Comparison of ENCODE assay signal across 22 mouse cellular contexts in genomic region chr10:43235758-43236669, GRCm38 (mm10). TPM values are rescaled to one million over a fixed set of nuclear protein-coding genes. Genes with fewer than 3 reads are reported as not detected.
DNase-seq lines count a peak whose midpoint lies in the region; ATAC-seq and TF ChIP-seq lines count a peak whose summit lies in the region.
"Had no signal": no experiment of that assay in that cellular context is flagged by ENCODE, and none has a peak within 500 bp of the region (broad histone marks: within the 10 kb centered on the region; RNA-seq: fewer than 3 reads in every experiment).

No protein-coding gene starts in this region.

- WGBS in liver, postnatal 0 days (ENCODE audit: insufficient replicate concordance): 75% methylated on average over 5 of the region's 5 CpGs
- 82% methylated on average over 5 of the region's 5 CpGs for WGBS in liver, embryonic 12.5 days (ENCODE audit: insufficient replicate concordance)
- WGBS in large intestine, adult 2 months: 82% methylated on average over 5 of the region's 5 CpGs
- WGBS in limb, embryonic 10.5 days: 93% methylated on average over 5 of the region's 5 CpGs

- H3K4me1 ChIP-seq in liver, postnatal 0 days (ENCODE audit: insufficient read depth): peaks cover 4% of the 10 kb centered on the region; the same call in 1 of the 2 replicates
- no peaks in the 10 kb centered on the region for H3K4me1 ChIP-seq in liver, embryonic 12.5 days
- H3K4me1 ChIP-seq in limb, embryonic 10.5 days: peaks cover 4% of the 10 kb centered on the region; the same call in 1 of the 2 replicates
- H3K4me1 ChIP-seq: hindbrain, embryonic 12.5 days; hindbrain, embryonic 15.5 days had no signal

- TF ChIP-seq EP300 in liver, postnatal 0 days (IDR thresholded peaks at IDR 0.05; ENCODE audit: low read depth): 0 out of 2 replicates have a peak, but pooled peaks have one; percentile 19

- H3K27me3 ChIP-seq in liver, postnatal 0 days (ENCODE audit: insufficient read depth, low read length): no peaks in the 10 kb centered on the region
- no peaks in the 10 kb centered on the region for H3K27me3 ChIP-seq in liver, embryonic 12.5 days (replicated peaks)
- no peaks in the 10 kb centered on the region for H3K27me3 ChIP-seq in limb, embryonic 10.5 days (ENCODE audit: low read depth, poor library complexity, severe bottlenecking)
- H3K27me3 ChIP-seq: hindbrain, embryonic 12.5 days; hindbrain, embryonic 15.5 days had no signal

- no peak for TF ChIP-seq CTCF in liver, postnatal 0 days (IDR thresholded peaks at IDR 0.05; ENCODE audit: low read depth)

- DNase-seq in heart, adult 11 months: peak; percentile 58
- DNase-seq in heart, adult 8-10 months (ENCODE audit: low spot score): no peak
- DNase-seq in liver, postnatal 0 days: no peak
- DNase-seq in large intestine, adult 2 months (ENCODE audit: low read depth, low spot score): peak; percentile 65
- DNase-seq in cerebellum, postnatal 14 days: no peak
- DNase-seq in limb, embryonic 10.5 days (ENCODE audit: low spot score): no peak
- no peak for DNase-seq in gastrocnemius, adult 8-10 months (ENCODE audit: low spot score in 2 of 2)
- DNase-seq: adrenal gland, adult 8-10 months; adrenal gland, postnatal 36 days; cerebellum, adult 11 months; cerebellum, adult 2 months; cerebellum, postnatal 10 days; forebrain, postnatal 0 days; gastrocnemius, postnatal 10 days; gastrocnemius, postnatal 36 days; heart, adult 2 months had no signal

- no peak overlapping the region; the same call in 1 of the 2 replicates for H3K4me2 ChIP-seq in liver, postnatal 0 days (ENCODE audit: low read depth, low read length)
- H3K4me2 ChIP-seq in liver, embryonic 12.5 days: no peak overlapping the region
- H3K4me2 ChIP-seq: heart, embryonic 11.5 days; hindbrain, embryonic 12.5 days; hindbrain, embryonic 15.5 days had no signal

- H3K36me3 ChIP-seq in liver, postnatal 0 days (replicated peaks; ENCODE audit: insufficient read depth, low read length): no peaks in the 10 kb centered on the region
- H3K36me3 ChIP-seq in liver, embryonic 12.5 days: peaks cover 16% of the 10 kb centered on the region
- H3K36me3 ChIP-seq in limb, embryonic 10.5 days: peaks cover 9% of the 10 kb centered on the region; the same call in 1 of the 2 replicates
- H3K36me3 ChIP-seq: hindbrain, embryonic 15.5 days had no signal

- H3K9me3 ChIP-seq in liver, postnatal 0 days (ENCODE audit: low read length): 0 out of 2 replicates have a peak, but pooled peaks cover 2% of the 10 kb centered on the region
- peaks cover 5% of the 10 kb centered on the region; the same call in 1 of the 2 replicates for H3K9me3 ChIP-seq in liver, embryonic 12.5 days (replicated peaks)
- no peaks in the 10 kb centered on the region for H3K9me3 ChIP-seq in limb, embryonic 10.5 days (replicated peaks)
- H3K9me3 ChIP-seq: hindbrain, embryonic 15.5 days had no signal

- no peak overlapping the region for H3K4me3 ChIP-seq in liver, postnatal 0 days (ENCODE audit: low read depth, low read length)
- no peak overlapping the region for H3K4me3 ChIP-seq in liver, embryonic 12.5 days
- no peak overlapping the region for H3K4me3 ChIP-seq in limb, embryonic 10.5 days
- H3K4me3 ChIP-seq: heart, adult 2 months; hindbrain, embryonic 12.5 days; hindbrain, embryonic 15.5 days had no signal

- no peak overlapping the region for H3K27ac ChIP-seq in liver, postnatal 0 days (ENCODE audit: low read depth)
- no peak overlapping the region for H3K27ac ChIP-seq in liver, embryonic 12.5 days
- H3K27ac ChIP-seq in limb, embryonic 10.5 days: no peak overlapping the region
- H3K27ac ChIP-seq: heart, adult 2 months; hindbrain, embryonic 12.5 days; hindbrain, embryonic 15.5 days had no signal

- no peak for ATAC-seq in liver, postnatal 0 days
- no peak for ATAC-seq in liver, embryonic 12.5 days
- ATAC-seq: activated CD4-positive, CD25-positive, alpha-beta regulatory T cell, adult 4 months; forebrain, embryonic 14.5 days; forebrain, postnatal 0 days had no signal

- H3K9ac ChIP-seq in liver, postnatal 0 days (replicated peaks): no peak overlapping the region
- no peak overlapping the region for H3K9ac ChIP-seq in liver, embryonic 12.5 days
- H3K9ac ChIP-seq: forebrain, postnatal 0 days; hindbrain, embryonic 12.5 days; hindbrain, embryonic 15.5 days had no signal

RNA-seq across cellular contexts. Expression of gene Pdss2, which starts 14.7 kb away (rescaled TPM):
- 10 to 100 TPM; 35.6 to 37.5 (median 36.0) TPM for total RNA-seq in heart, adult 8-10 months (2022)
- 4.2 and 4.5 TPM in 2 replicates for polyA plus RNA-seq in liver, postnatal 0 days (2015; fragmentation: Nextera tagmentation; extraction: Ambion mirVana)
- polyA plus RNA-seq in liver, embryonic 12.5 days (2016; fragmentation: Nextera tagmentation; extraction: Ambion mirVana): 10.1 and 10.2 TPM in 2 replicates
- 12.7 and 16.2 TPM in 2 replicates for polyA plus RNA-seq in large intestine, adult 2 months (2012; rRNA removed)
- polyA plus RNA-seq in limb, embryonic 10.5 days (2016; fragmentation: Nextera tagmentation; extraction: Ambion mirVana): 14.5 and 14.8 TPM in 2 replicates
- 10 to 100 TPM; 18.5 to 23.3 (median 20.1) TPM for total RNA-seq in gastrocnemius, adult 8-10 months (2022)

Comparison
In these comparisons a context has a peak if more than half of its experiments do, and no peak if none do; other contexts are left out.
1. DNase-seq: peak in heart, adult 11 months (single experiment) and large intestine, adult 2 months (single experiment); none in heart, adult 8-10 months (single experiment), liver, postnatal 0 days (single experiment), cerebellum, postnatal 14 days (0 of 2), limb, embryonic 10.5 days (single experiment) and gastrocnemius, adult 8-10 months (0 of 2).